8 mouse cellular contexts compared by ENCODE assay signal in genomic region chr6:91440474-91441144, GRCm38 (mm10). TPM values are rescaled to one million over a fixed set of nuclear protein-coding genes. Genes with fewer than 3 reads are reported as not detected.
DNase-seq lines count a peak whose midpoint lies in the region; ATAC-seq and TF ChIP-seq lines count a peak whose summit lies in the region.

No protein-coding gene starts in this region.

- intact Hi-C loops in heart, postnatal 10 days (cut with DNase I), result no loop called here

- ATAC-seq in cerebellum, adult (ENCODE audit: insufficient number of reproducible peaks, low FRiP score, low TSS enrichment), result peak; percentile 93
- peak; percentile 97 for ATAC-seq in forebrain, embryonic 13.5 days
- ATAC-seq in liver, postnatal 0 days, result peak; percentile 98
- ATAC-seq in neural tube, embryonic 14.5 days (ENCODE audit: low read depth), result peak; percentile 96

- peak overlapping the region; percentile 85 for H3K4me3 ChIP-seq in ES-Bruce4 (ENCODE audit: low read depth, low read length)
- H3K4me3 ChIP-seq in forebrain, embryonic 13.5 days, result peak overlapping the region; percentile 58
- H3K4me3 ChIP-seq in liver, postnatal 0 days (ENCODE audit: low read depth, low read length), result peak overlapping the region; percentile 67
- H3K4me3 ChIP-seq in neural tube, embryonic 14.5 days (ENCODE audit: low read depth, low read length), result peak overlapping the region; percentile 57

- no peaks in the 10 kb centered on the region for H3K9me3 ChIP-seq in ES-Bruce4 (replicated peaks; ENCODE audit: control insufficient read depth, insufficient read depth, low read length, poor library complexity, severe bottlenecking)
- no peaks in the 10 kb centered on the region for H3K9me3 ChIP-seq in forebrain, embryonic 13.5 days (replicated peaks)
- no peaks in the 10 kb centered on the region for H3K9me3 ChIP-seq in liver, postnatal 0 days (ENCODE audit: low read length)
- H3K9me3 ChIP-seq in neural tube, embryonic 14.5 days (ENCODE audit: control insufficient read depth, low read length), result no peaks in the 10 kb centered on the region

- H3K27ac ChIP-seq in ES-Bruce4 (ENCODE audit: insufficient read depth, low read length), result no peak overlapping the region
- peak overlapping the region; percentile 32; the same call in 1 of the 2 replicates for H3K27ac ChIP-seq in forebrain, embryonic 13.5 days
- H3K27ac ChIP-seq in liver, postnatal 0 days (ENCODE audit: low read depth), result peak overlapping the region; percentile 75
- peak overlapping the region; percentile 85 for H3K27ac ChIP-seq in neural tube, embryonic 14.5 days (ENCODE audit: low read depth, low read length)

- no peaks in the 10 kb centered on the region for H3K36me3 ChIP-seq in ES-Bruce4 (ENCODE audit: control insufficient read depth, insufficient read depth, low read length, poor library complexity, severe bottlenecking)
- H3K36me3 ChIP-seq in forebrain, embryonic 13.5 days (ENCODE audit: poor library complexity, severe bottlenecking), result no peaks in the 10 kb centered on the region
- no peaks in the 10 kb centered on the region for H3K36me3 ChIP-seq in liver, postnatal 0 days (replicated peaks; ENCODE audit: insufficient read depth, low read length)
- no peaks in the 10 kb centered on the region for H3K36me3 ChIP-seq in neural tube, embryonic 14.5 days (ENCODE audit: control insufficient read depth, insufficient read depth, low read length)

- no peaks in the 10 kb centered on the region for H3K27me3 ChIP-seq in ES-Bruce4 (ENCODE audit: control insufficient read depth, insufficient read depth, low read length, poor library complexity, severe bottlenecking)
- peaks cover 26% of the 10 kb centered on the region for H3K27me3 ChIP-seq in forebrain, embryonic 13.5 days
- peaks cover 11% of the 10 kb centered on the region; the same call in 1 of the 2 replicates for H3K27me3 ChIP-seq in liver, postnatal 0 days (ENCODE audit: insufficient read depth, low read length)
- H3K27me3 ChIP-seq in neural tube, embryonic 14.5 days (ENCODE audit: control insufficient read depth, insufficient read depth, low read length), result no peaks in the 10 kb centered on the region

- peak; percentile 98 for TF ChIP-seq POLR2A in ES-Bruce4 (IDR thresholded peaks at IDR 0.05; ENCODE audit: insufficient read depth, low read length)

- peak overlapping the region; percentile 56 for H3K9ac ChIP-seq in ES-Bruce4 (ENCODE audit: low read depth, poor library complexity, severe bottlenecking)
- H3K9ac ChIP-seq in forebrain, embryonic 13.5 days, result peak overlapping the region; percentile 71
- H3K9ac ChIP-seq in liver, postnatal 0 days (replicated peaks), result peak overlapping the region; percentile 73
- H3K9ac ChIP-seq in neural tube, embryonic 14.5 days (replicated peaks; ENCODE audit: low read depth, low read length), result peak overlapping the region; percentile 77

- 2% methylated on average over 30 of the region's 30 CpGs for WGBS in forebrain, embryonic 13.5 days
- 2% methylated on average over 30 of the region's 30 CpGs for WGBS in large intestine, adult 2 months
- WGBS in liver, postnatal 0 days (ENCODE audit: insufficient replicate concordance), result 3% methylated on average over 30 of the region's 30 CpGs
- 2% methylated on average over 30 of the region's 30 CpGs for WGBS in neural tube, embryonic 14.5 days

- no peak for TF ChIP-seq CTCF in ES-Bruce4 (IDR thresholded peaks at IDR 0.05; ENCODE audit: low read depth, low read length)
- no peak for TF ChIP-seq CTCF in liver, postnatal 0 days (IDR thresholded peaks at IDR 0.05; ENCODE audit: low read depth)

- H3K4me1 ChIP-seq in ES-Bruce4 (ENCODE audit: control insufficient read depth, insufficient read depth, low read length), result no peaks in the 10 kb centered on the region
- peaks cover 8% of the 10 kb centered on the region for H3K4me1 ChIP-seq in forebrain, embryonic 13.5 days
- H3K4me1 ChIP-seq in liver, postnatal 0 days (ENCODE audit: insufficient read depth), result peaks cover 4% of the 10 kb centered on the region
- peaks cover 7% of the 10 kb centered on the region; the same call in 1 of the 2 replicates for H3K4me1 ChIP-seq in neural tube, embryonic 14.5 days (ENCODE audit: control insufficient read depth, insufficient read depth, low read length)

- peak; percentile 97 to 98 for DNase-seq in heart, postnatal 10 days
- DNase-seq in large intestine, adult 2 months (ENCODE audit: low read depth, low spot score), result peak; percentile 83
- peak; percentile 95 for DNase-seq in liver, postnatal 0 days
- peak; percentile 98 for DNase-seq in testis, postnatal 10 days (ENCODE audit: low spot score)

- TF ChIP-seq EP300 in ES-Bruce4 (IDR thresholded peaks at IDR 0.05; ENCODE audit: insufficient read depth, low read depth, low read length), result peak; percentile 59; the same call in 1 of the 2 replicates
- TF ChIP-seq EP300 in liver, postnatal 0 days (IDR thresholded peaks at IDR 0.05; ENCODE audit: low read depth), result no peak

- peak overlapping the region; percentile 83 for H3K4me2 ChIP-seq in forebrain, embryonic 13.5 days
- H3K4me2 ChIP-seq in liver, postnatal 0 days (ENCODE audit: low read depth, low read length), result peak overlapping the region; percentile 82
- peak overlapping the region; percentile 98 for H3K4me2 ChIP-seq in neural tube, embryonic 14.5 days (ENCODE audit: low read depth, low read length)

RNA-seq across cellular contexts. Expression of gene Wnt7a, which starts 29.4 kb away (rescaled TPM):
- 5.3 and 15.8 TPM in 2 replicates for polyA plus RNA-seq in ES-Bruce4 (2011; ENCODE audit: insufficient read depth, insufficient read length, low read depth, missing spikeins)
- 21.9 and 22.8 TPM in 2 replicates for polyA plus RNA-seq in forebrain, embryonic 13.5 days (2015; fragmentation: Nextera tagmentation; extraction: Ambion mirVana)
- under 1 TPM in 1 of 2 experiments, not detected in 1; 0.45 TPM for total RNA-seq in heart, postnatal 10 days (2021)
- polyA plus RNA-seq in large intestine, adult 2 months (2012; rRNA removed), result not detected in 2 replicates
- 0.04 TPM in 1 of 2 replicates, not detected in the other for polyA plus RNA-seq in liver, postnatal 0 days (2015; fragmentation: Nextera tagmentation; extraction: Ambion mirVana)
- polyA plus RNA-seq in neural tube, embryonic 14.5 days (2014; fragmentation: Nextera tagmentation; extraction: Ambion mirVana), result 9.4 and 10.5 TPM in 2 replicates

RNA-seq across cellular contexts. Expression of gene Chchd4, which starts 32.7 kb away (rescaled TPM):
- polyA plus RNA-seq in ES-Bruce4 (2011; ENCODE audit: insufficient read depth, insufficient read length, low read depth, missing spikeins), result 24.6 and 27.4 TPM in 2 replicates
- 27.3 and 30.7 TPM in 2 replicates for polyA plus RNA-seq in forebrain, embryonic 13.5 days (2015; fragmentation: Nextera tagmentation; extraction: Ambion mirVana)
- total RNA-seq in heart, postnatal 10 days (2021), result 10 to 100 TPM; 16.9 to 17.4 TPM
- polyA plus RNA-seq in large intestine, adult 2 months (2012; rRNA removed), result 9.0 and 10.3 TPM in 2 replicates
- 10.7 and 11.3 TPM in 2 replicates for polyA plus RNA-seq in liver, postnatal 0 days (2015; fragmentation: Nextera tagmentation; extraction: Ambion mirVana)
- 40.6 and 45.1 TPM in 2 replicates for polyA plus RNA-seq in neural tube, embryonic 14.5 days (2014; fragmentation: Nextera tagmentation; extraction: Ambion mirVana)

RNA-seq across cellular contexts. Expression of gene Tmem43, which starts 32.9 kb away (rescaled TPM):
- 49.2 and 55.3 TPM in 2 replicates for polyA plus RNA-seq in ES-Bruce4 (2011; ENCODE audit: insufficient read depth, insufficient read length, low read depth, missing spikeins)
- 48.3 and 56.8 TPM in 2 replicates for polyA plus RNA-seq in forebrain, embryonic 13.5 days (2015; fragmentation: Nextera tagmentation; extraction: Ambion mirVana)
- 10 to 100 TPM; 27.0 to 28.4 TPM for total RNA-seq in heart, postnatal 10 days (2021)
- polyA plus RNA-seq in large intestine, adult 2 months (2012; rRNA removed), result 24.2 and 40.7 TPM in 2 replicates
- 6.9 and 8.1 TPM in 2 replicates for polyA plus RNA-seq in liver, postnatal 0 days (2015; fragmentation: Nextera tagmentation; extraction: Ambion mirVana)
- polyA plus RNA-seq in neural tube, embryonic 14.5 days (2014; fragmentation: Nextera tagmentation; extraction: Ambion mirVana), result 37.6 and 43.6 TPM in 2 replicates
